Mouse (Mus musculus): Measurements from ENCODE around the gene Aldh4a1. TPM values are rescaled to one million over a fixed set of nuclear protein-coding genes. Genes with fewer than 3 reads are reported as not detected.
A peak's percentile ranks its signal among the peaks of the same experiment; 100 is the strongest.

Gene Aldh4a1
- total and polyA plus RNA-seq, 2 experiments from 2014 or later = 26.6 to 43.3 TPM

DNA sequence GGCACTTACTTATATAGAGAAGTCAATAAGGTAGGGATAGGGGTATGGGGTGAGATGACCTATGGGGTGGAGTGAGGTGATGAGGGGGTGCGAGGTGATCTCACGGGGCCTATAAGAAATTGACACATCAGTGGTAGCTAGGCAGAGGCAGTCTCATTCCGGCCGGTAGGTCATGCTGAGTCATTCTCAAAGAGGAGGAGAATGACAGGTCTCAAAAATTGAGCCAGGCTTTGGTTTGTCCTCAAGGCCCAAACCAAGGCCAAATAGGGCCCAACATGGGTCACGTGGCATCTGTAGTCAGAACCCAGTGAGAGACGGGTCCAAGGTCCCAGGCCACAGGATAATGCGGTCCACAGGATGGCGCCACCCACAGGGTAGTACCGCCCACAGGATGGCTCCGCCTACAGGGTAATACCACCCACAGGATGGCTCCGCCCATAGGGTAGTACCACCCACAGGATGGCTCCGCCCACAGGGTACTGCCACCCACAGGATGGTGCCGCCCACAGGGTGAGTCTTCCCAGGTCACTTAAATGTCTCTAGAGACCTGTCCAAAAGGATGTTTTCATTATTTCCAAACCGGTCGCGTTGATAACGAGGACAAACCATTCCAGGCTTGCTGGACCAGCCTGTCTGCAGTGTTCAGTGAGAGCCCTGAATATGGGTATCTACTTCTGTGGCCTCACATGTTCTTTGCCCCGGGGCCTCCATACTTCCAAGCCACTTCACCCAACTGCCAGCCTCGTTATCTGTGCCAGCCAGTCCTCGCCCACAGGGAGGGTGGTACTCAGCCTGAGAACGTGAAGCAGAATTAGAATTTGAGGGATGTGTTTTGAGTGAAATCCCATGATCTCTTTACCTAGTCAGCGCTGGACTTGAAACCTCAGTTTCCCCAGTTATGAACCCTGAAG, 61.3 kb downstream of the Aldh4a1 start:
- DNase-seq (ENCODE audit: low spot score) = no peak
- Histone ChIP-seq H3K36me3 (ENCODE audit: insufficient read depth, low read length) (no peaks in the 10 kb centered on the region), H3K4me3 (ENCODE audit: low read length) (no peak overlapping the region), H3K4me2 (ENCODE audit: low read depth, low read length) (no peak overlapping the region), H3K9ac (replicated peaks; ENCODE audit: low read length) (no peak overlapping the region), H3K27ac (no peak overlapping the region), H3K27me3 (ENCODE audit: insufficient read depth, low read length) (no peaks in the 10 kb centered on the region), H3K4me1 (ENCODE audit: insufficient read depth, low read length) (no peaks in the 10 kb centered on the region), H3K9me3 (ENCODE audit: low read length) (0 out of 2 replicates have a peak, but pooled peaks cover 2% of the 10 kb centered on the region)
- ATAC-seq = no peak
- 77% methylated on average over 22 of the region's 22 CpGs for WGBS
- no peak for TF ChIP-seq CTCF (IDR thresholded peaks at IDR 0.05; ENCODE audit: low read depth)

DNA sequence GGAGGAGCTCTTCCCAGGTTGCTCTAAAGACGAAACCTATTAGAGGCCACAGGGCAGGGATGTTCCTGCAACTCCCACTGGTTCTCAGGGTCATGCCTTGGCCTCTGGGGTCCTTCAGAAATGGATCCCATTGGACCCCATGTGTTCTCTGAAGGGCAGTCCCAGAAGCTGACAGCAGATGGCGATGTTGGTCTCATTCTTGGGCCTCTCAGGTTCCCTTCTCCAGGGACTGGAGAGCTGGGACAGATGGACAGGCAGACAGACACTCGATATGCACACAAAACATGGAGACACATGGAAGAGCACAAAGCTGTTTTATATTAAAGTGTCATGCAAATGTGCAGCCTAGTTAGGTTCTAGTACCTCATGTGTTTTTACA, 62.0 kb downstream of the Aldh4a1 start:
- H3K4me3 ChIP-seq (ENCODE audit: low read length) = no peak overlapping the region
- H3K36me3 ChIP-seq (ENCODE audit: insufficient read depth, low read length) = no peaks in the 10 kb centered on the region
- H3K9me3 ChIP-seq (ENCODE audit: low read length) = no peaks in the 10 kb centered on the region
- peak; percentile 89 for TF ChIP-seq CTCF (IDR thresholded peaks at IDR 0.05; ENCODE audit: low read depth)
- H3K9ac ChIP-seq (replicated peaks; ENCODE audit: low read length) = no peak overlapping the region
- no peak overlapping the region for H3K4me2 ChIP-seq (ENCODE audit: low read depth, low read length)
- DNase-seq (ENCODE audit: low spot score) (peak; percentile 83), ATAC-seq (no peak)
- no peak overlapping the region for H3K27ac ChIP-seq
- 0 out of 2 replicates have a peak, but pooled peaks cover 1% of the 10 kb centered on the region for H3K4me1 ChIP-seq (ENCODE audit: insufficient read depth, low read length)
- WGBS = 13% methylated on average over 3 of the region's 3 CpGs
- no peaks in the 10 kb centered on the region for H3K27me3 ChIP-seq (ENCODE audit: insufficient read depth, low read length)

DNA sequence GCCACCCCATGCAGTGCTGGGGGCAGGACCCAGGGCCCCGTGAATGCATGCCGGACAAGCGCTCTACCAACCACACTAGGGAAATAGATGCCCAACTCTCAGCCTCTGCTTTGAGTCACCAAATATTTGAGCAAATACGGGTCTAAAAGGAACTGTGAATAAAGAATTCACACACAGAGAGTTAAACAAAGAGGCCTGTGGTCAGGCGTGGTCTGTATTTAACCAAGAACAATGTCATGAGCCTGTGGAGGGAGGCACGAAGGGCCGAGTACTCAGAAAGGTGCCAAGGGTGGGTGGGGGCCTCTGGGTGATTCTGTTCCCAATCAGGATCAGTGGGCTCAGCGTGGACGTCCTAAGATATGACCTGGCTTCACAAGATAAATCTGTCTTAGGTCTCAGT, 65.4 kb downstream of the Aldh4a1 start:
- H3K4me2 ChIP-seq (ENCODE audit: low read depth, low read length) = no peak overlapping the region
- no peak overlapping the region for H3K27ac ChIP-seq
- no peaks in the 10 kb centered on the region for H3K27me3 ChIP-seq (ENCODE audit: insufficient read depth, low read length)
- WGBS = 45% methylated on average over 9 of the region's 9 CpGs
- no peak overlapping the region for H3K4me3 ChIP-seq (ENCODE audit: low read length)
- TF ChIP-seq CTCF (IDR thresholded peaks at IDR 0.05; ENCODE audit: low read depth) = no peak
- DNase-seq (ENCODE audit: low spot score) = no peak
- ATAC-seq = no peak
- no peak overlapping the region for H3K9ac ChIP-seq (replicated peaks; ENCODE audit: low read length)
- H3K36me3 ChIP-seq (ENCODE audit: insufficient read depth, low read length) = no peaks in the 10 kb centered on the region
- no peaks in the 10 kb centered on the region for H3K9me3 ChIP-seq (ENCODE audit: low read length)
- H3K4me1 ChIP-seq (ENCODE audit: insufficient read depth, low read length) = peaks cover 5% of the 10 kb centered on the region; the same call in 1 of the 2 replicates

DNA sequence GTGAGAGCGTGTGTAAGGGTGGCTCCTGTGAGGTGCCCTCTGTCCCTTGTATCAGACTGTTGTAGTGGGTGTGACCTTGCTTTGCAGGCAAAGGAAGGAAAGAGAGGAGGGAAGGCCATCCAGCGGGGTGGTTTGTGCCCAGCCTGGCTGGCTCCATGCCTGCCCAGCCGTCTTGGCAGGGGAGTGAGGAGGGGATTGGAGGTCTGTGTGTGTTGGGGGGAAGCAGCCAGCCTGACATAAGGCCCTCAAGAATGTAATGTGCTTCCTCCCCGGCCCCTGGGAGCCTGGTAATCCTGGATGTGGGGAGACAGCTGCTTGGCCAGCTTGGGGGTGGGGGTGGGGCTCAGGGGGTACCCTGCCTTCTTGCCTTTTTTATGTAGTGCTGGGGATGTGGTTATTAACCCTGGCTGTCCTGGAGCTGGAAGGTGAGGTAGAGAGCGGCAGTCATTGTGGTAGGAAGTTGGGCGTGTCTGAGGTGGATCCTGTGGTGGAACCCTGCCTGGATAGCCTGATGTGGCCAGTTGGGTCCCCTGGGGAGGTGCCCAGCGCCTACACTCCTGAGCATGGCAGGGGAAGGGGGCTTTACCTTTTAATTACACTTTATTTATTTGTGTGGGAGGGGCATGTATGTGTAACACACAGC, 67.1 kb downstream of the Aldh4a1 start:
- Histone ChIP-seq H3K4me1 (ENCODE audit: insufficient read depth, low read length) (peaks cover 5% of the 10 kb centered on the region; the same call in 1 of the 2 replicates), H3K27ac (no peak overlapping the region), H3K4me3 (ENCODE audit: low read length) (no peak overlapping the region), H3K36me3 (ENCODE audit: insufficient read depth, low read length) (no peaks in the 10 kb centered on the region), H3K9me3 (ENCODE audit: low read length) (no peaks in the 10 kb centered on the region), H3K27me3 (ENCODE audit: insufficient read depth, low read length) (no peaks in the 10 kb centered on the region), H3K9ac (replicated peaks; ENCODE audit: low read length) (no peak overlapping the region), H3K4me2 (ENCODE audit: low read depth, low read length) (no peak overlapping the region)
- peak; percentile 50; the same call in 1 of the 2 replicates for ATAC-seq
- peak; percentile 61 for DNase-seq (ENCODE audit: low spot score)
- TF ChIP-seq CTCF (IDR thresholded peaks at IDR 0.05; ENCODE audit: low read depth) = no peak
- 41% methylated on average over 7 of the region's 7 CpGs for WGBS

DNA sequence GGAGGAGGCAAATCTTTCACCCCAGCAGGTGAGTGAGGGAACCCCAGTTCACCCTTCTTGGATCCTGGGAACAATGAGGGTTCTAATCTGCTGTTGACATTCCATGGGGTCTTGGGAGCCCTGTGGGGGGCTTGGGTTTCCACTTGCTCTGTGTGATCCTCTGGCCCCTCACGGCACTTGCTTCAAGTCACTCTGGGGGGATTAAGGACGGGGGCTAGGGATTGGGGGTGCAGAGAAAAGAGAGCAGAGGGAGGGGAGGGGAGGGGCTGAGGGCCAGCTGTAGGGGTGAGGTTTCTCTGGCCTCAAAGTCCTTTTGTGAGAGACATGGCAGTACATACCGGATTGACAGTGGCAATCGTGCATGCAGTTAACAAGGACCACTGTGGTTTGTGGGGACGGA, 70.6 kb downstream of the Aldh4a1 start:
- H3K27me3 ChIP-seq (ENCODE audit: insufficient read depth, low read length) = no peaks in the 10 kb centered on the region
- no peak for TF ChIP-seq CTCF (IDR thresholded peaks at IDR 0.05; ENCODE audit: low read depth)
- 39% methylated on average over 5 of the region's 5 CpGs for WGBS
- peaks cover 5% of the 10 kb centered on the region; the same call in 1 of the 2 replicates for H3K4me1 ChIP-seq (ENCODE audit: insufficient read depth, low read length)
- H3K4me2 ChIP-seq (ENCODE audit: low read depth, low read length) = no peak overlapping the region
- no peaks in the 10 kb centered on the region for H3K36me3 ChIP-seq (ENCODE audit: insufficient read depth, low read length)
- no peak overlapping the region for H3K4me3 ChIP-seq (ENCODE audit: low read length)
- no peak overlapping the region for H3K27ac ChIP-seq
- no peak overlapping the region for H3K9ac ChIP-seq (replicated peaks; ENCODE audit: low read length)
- no peak for ATAC-seq
- DNase-seq (ENCODE audit: low spot score) = no peak
- no peaks in the 10 kb centered on the region for H3K9me3 ChIP-seq (ENCODE audit: low read length)

DNA sequence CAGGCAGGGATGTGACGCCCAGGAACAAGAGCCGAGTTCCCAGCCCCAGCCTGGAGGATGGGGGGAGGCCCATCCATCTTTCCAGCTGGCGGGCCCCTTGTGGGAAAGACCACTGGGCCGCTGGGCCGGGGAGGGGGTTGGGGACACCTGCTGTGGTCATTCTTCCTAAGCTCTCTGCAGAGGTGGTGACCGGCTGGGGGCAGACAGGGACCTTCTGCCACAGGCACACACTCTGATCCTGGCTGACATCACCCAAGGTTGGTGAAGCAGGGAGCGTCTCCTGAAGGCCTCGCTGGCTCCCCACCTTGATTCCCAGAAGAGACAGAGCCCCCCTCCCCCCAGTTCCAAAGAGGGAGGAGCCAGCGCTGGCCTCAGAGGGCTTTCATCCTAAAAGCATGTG, 75.1 kb downstream of the Aldh4a1 start:
- H3K27me3 ChIP-seq (ENCODE audit: insufficient read depth, low read length) = no peaks in the 10 kb centered on the region
- H3K4me2 ChIP-seq (ENCODE audit: low read depth, low read length) = no peak overlapping the region
- WGBS = 18% methylated on average over 9 of the region's 9 CpGs
- H3K4me1 ChIP-seq (ENCODE audit: insufficient read depth, low read length) = no peaks in the 10 kb centered on the region
- 0 out of 2 replicates have a peak overlapping the region, but pooled peaks have one; percentile 21 for H3K9ac ChIP-seq (replicated peaks; ENCODE audit: low read length)
- DNase-seq (ENCODE audit: low spot score) (no peak), ATAC-seq (no peak)
- no peaks in the 10 kb centered on the region for H3K36me3 ChIP-seq (ENCODE audit: insufficient read depth, low read length)
- no peak for TF ChIP-seq CTCF (IDR thresholded peaks at IDR 0.05; ENCODE audit: low read depth)
- H3K27ac ChIP-seq = no peak overlapping the region
- no peaks in the 10 kb centered on the region for H3K9me3 ChIP-seq (ENCODE audit: low read length)
- H3K4me3 ChIP-seq (ENCODE audit: low read length) = no peak overlapping the region
